Mouse (Mus musculus) forebrain, embryonic 13.5 days (tissue): ENCODE data around the gene Notch1. TPM values are rescaled to one million over a fixed set of nuclear protein-coding genes. Genes with fewer than 3 reads are reported as not detected.

Experiments
- ATAC-seq: fragments of 200-750 bp; cut with Nextera tagmentation; 2 replicates; pipeline ENCODE4 v1.8.0; 2017
- H3K27ac ChIP-seq: fragments of 300-500 bp; sonication (generic); 2 replicates; pipeline ENCODE4 v1.5.1; 2015; ENCODE audit warnings: inconsistent platforms, mild to moderate bottlenecking, moderate library complexity
- H3K27me3 ChIP-seq: fragments of 300-500 bp; sonication (generic); 2 replicates; pipeline ENCODE4 v1.6.1; 2015; ENCODE audit warnings: mild to moderate bottlenecking, inconsistent platforms
- H3K36me3 ChIP-seq: fragments of 300-500 bp; sonication (generic); 2 replicates; pipeline ENCODE4 v1.6.1; 2015; ENCODE audit warnings: mild to moderate bottlenecking, inconsistent platforms; ENCODE audit not compliant: poor library complexity, severe bottlenecking
- H3K4me1 ChIP-seq: fragments of 300-500 bp; sonication (generic); 2 replicates; pipeline ENCODE4 v1.6.1; 2015; ENCODE audit warnings: inconsistent platforms
- H3K4me2 ChIP-seq: fragments of 300-500 bp; sonication (generic); 2 replicates; pipeline ENCODE4 v1.6.1; 2015; ENCODE audit warnings: inconsistent platforms, mild to moderate bottlenecking, moderate library complexity
- H3K4me3 ChIP-seq: fragments of 300-500 bp; sonication (generic); 2 replicates; pipeline ENCODE4 v1.5.1; 2015; ENCODE audit warnings: mild to moderate bottlenecking, inconsistent platforms
- H3K9ac ChIP-seq: fragments of 300-500 bp; sonication (generic); 2 replicates; pipeline ENCODE4 v1.6.1; 2015; ENCODE audit warnings: mild to moderate bottlenecking, inconsistent platforms
- H3K9me3 ChIP-seq: fragments of 300-500 bp; sonication (generic); replicated peaks from 2 replicates; pipeline ENCODE4 v1.6.1; 2016; ENCODE audit warnings: inconsistent platforms
- WGBS: fragments of 180-500 bp; shearing (Covaris S2); methylation state at CpG from one replicate; pipeline ENCODE4 v1.1.7; 2015; 5-methylcytosine and 5-hydroxymethylcytosine counted together
- polyA plus RNA-seq: library from polyadenylated mRNA; unstranded; fragments of >200 nt; fragmentation: Nextera tagmentation; extraction: Ambion mirVana; gene quantifications from 2 replicates; pipeline ENCODE4 v1.2.1, GENCODE M21; 2015

Notch1 gene
- polyA plus RNA-seq, 1 experiment from 2014 or later: 28.1 TPM

- Histone ChIP-seq H3K4me3 (no peak overlapping the region), H3K9ac (no peak overlapping the region), H3K36me3 (no peaks in the 10 kb centered on the region), H3K4me1 (peaks cover 43% of the 10 kb centered on the region), H3K9me3 (no peaks in the 10 kb centered on the region), H3K27me3 (no peaks in the 10 kb centered on the region), H3K4me2 (no peak overlapping the region), H3K27ac (no peak overlapping the region)
- ATAC-seq: no peak
- WGBS: 59% methylated on average over 4 of the region's 4 CpGs
Observed at GRCm38 (mm10) chr2:26529221-26529805, 12.8 kb upstream of the Notch1 start.

GRCm38 (mm10) chr2:26526443-26527257 lies 10.2 kb upstream of the Notch1 start:
- H3K27me3 ChIP-seq: no peaks in the 10 kb centered on the region
- H3K36me3 ChIP-seq: no peaks in the 10 kb centered on the region
- H3K9me3 ChIP-seq: no peaks in the 10 kb centered on the region
- no peak overlapping the region for H3K9ac ChIP-seq
- peaks cover 19% of the 10 kb centered on the region for H3K4me1 ChIP-seq
- ATAC-seq: no peak
- H3K4me2 ChIP-seq: no peak overlapping the region
- WGBS: 47% methylated on average over 11 of the region's 11 CpGs
- peak overlapping the region; percentile 31 for H3K27ac ChIP-seq
- no peak overlapping the region for H3K4me3 ChIP-seq

GRCm38 (mm10) chr2:26525355-26526018 lies 9.0 kb upstream of the Notch1 start:
- H3K4me1 ChIP-seq: peaks cover 19% of the 10 kb centered on the region
- no peak for ATAC-seq

GRCm38 (mm10) chr2:26522327-26522726 lies 5.9 kb upstream of the Notch1 start:
- H3K9ac ChIP-seq: no peak overlapping the region
- 89% methylated on average over 4 of the region's 4 CpGs for WGBS
- ATAC-seq: no peak
- H3K4me2 ChIP-seq: no peak overlapping the region
- no peaks in the 10 kb centered on the region for H3K9me3 ChIP-seq
- no peaks in the 10 kb centered on the region for H3K27me3 ChIP-seq
- H3K4me1 ChIP-seq: peaks cover 29% of the 10 kb centered on the region
- no peak overlapping the region for H3K27ac ChIP-seq
- H3K4me3 ChIP-seq: no peak overlapping the region
- H3K36me3 ChIP-seq: no peaks in the 10 kb centered on the region

More at GRCm38 (mm10) chr2:26525355-26526018, 9.0 kb upstream of the Notch1 start:
- Histone ChIP-seq H3K27ac (no peak overlapping the region), H3K9ac (no peak overlapping the region), H3K4me2 (no peak overlapping the region), H3K4me3 (no peak overlapping the region), H3K36me3 (no peaks in the 10 kb centered on the region), H3K27me3 (no peaks in the 10 kb centered on the region), H3K9me3 (no peaks in the 10 kb centered on the region)
- WGBS: 58% methylated on average over 9 of the region's 9 CpGs

- WGBS: 91% methylated on average over 6 of the region's 6 CpGs
- H3K4me3 ChIP-seq: no peak overlapping the region
- H3K9ac ChIP-seq: no peak overlapping the region
- no peaks in the 10 kb centered on the region for H3K36me3 ChIP-seq
- H3K9me3 ChIP-seq: no peaks in the 10 kb centered on the region
- H3K27me3 ChIP-seq: no peaks in the 10 kb centered on the region
- H3K4me2 ChIP-seq: no peak overlapping the region
- peaks cover 15% of the 10 kb centered on the region for H3K4me1 ChIP-seq
- no peak overlapping the region for H3K27ac ChIP-seq
- no peak for ATAC-seq
Observed at GRCm38 (mm10) chr2:26519753-26520152, 3.3 kb upstream of the Notch1 start.

- H3K9ac ChIP-seq: no peak overlapping the region
- H3K9me3 ChIP-seq: no peaks in the 10 kb centered on the region
- no peak overlapping the region for H3K4me3 ChIP-seq
- no peak overlapping the region for H3K27ac ChIP-seq
- no peak for ATAC-seq
- H3K4me2 ChIP-seq: no peak overlapping the region
- 92% methylated on average over 5 of the region's 5 CpGs for WGBS
- H3K36me3 ChIP-seq: no peaks in the 10 kb centered on the region
- no peaks in the 10 kb centered on the region for H3K27me3 ChIP-seq
- peaks cover 15% of the 10 kb centered on the region for H3K4me1 ChIP-seq
Observed at GRCm38 (mm10) chr2:26516987-26517386, 524 bp upstream of the Notch1 start.

- Histone ChIP-seq H3K4me3 (no peak overlapping the region), H3K36me3 (no peaks in the 10 kb centered on the region), H3K27ac (no peak overlapping the region), H3K4me1 (peaks cover 15% of the 10 kb centered on the region), H3K4me2 (no peak overlapping the region), H3K9me3 (no peaks in the 10 kb centered on the region), H3K9ac (no peak overlapping the region), H3K27me3 (no peaks in the 10 kb centered on the region)
- ATAC-seq: no peak
- WGBS: 88% methylated on average over 2 of the region's 2 CpGs
Observed at GRCm38 (mm10) chr2:26515335-26515734, 1.1 kb downstream of the Notch1 start.

- H3K9ac ChIP-seq: no peak overlapping the region
- H3K36me3 ChIP-seq: no peaks in the 10 kb centered on the region
- no peak for ATAC-seq
- no peaks in the 10 kb centered on the region for H3K9me3 ChIP-seq
- no peaks in the 10 kb centered on the region for H3K27me3 ChIP-seq
- H3K4me1 ChIP-seq: peaks cover 10% of the 10 kb centered on the region
- no peak overlapping the region for H3K4me2 ChIP-seq
- WGBS: 89% methylated on average over 4 of the region's 4 CpGs
- no peak overlapping the region for H3K27ac ChIP-seq
- H3K4me3 ChIP-seq: no peak overlapping the region
Observed at GRCm38 (mm10) chr2:26513105-26513745, 3.2 kb downstream of the Notch1 start.

GRCm38 (mm10) chr2:26508661-26509060 lies 7.8 kb downstream of the Notch1 start:
- H3K27ac ChIP-seq: no peak overlapping the region
- no peak overlapping the region; the same call in 1 of the 2 replicates for H3K9ac ChIP-seq
- peaks cover 45% of the 10 kb centered on the region for H3K4me1 ChIP-seq
- no peaks in the 10 kb centered on the region for H3K36me3 ChIP-seq
- ATAC-seq: no peak
- H3K27me3 ChIP-seq: peaks cover 8% of the 10 kb centered on the region; the same call in 1 of the 2 replicates
- no peaks in the 10 kb centered on the region for H3K9me3 ChIP-seq
- H3K4me2 ChIP-seq: no peak overlapping the region
- H3K4me3 ChIP-seq: no peak overlapping the region
- WGBS: 77% methylated on average over 5 of the region's 5 CpGs

- H3K4me2 ChIP-seq: no peak overlapping the region
- peaks cover 12% of the 10 kb centered on the region; the same call in 1 of the 2 replicates for H3K27me3 ChIP-seq
- no peaks in the 10 kb centered on the region for H3K9me3 ChIP-seq
- H3K36me3 ChIP-seq: no peaks in the 10 kb centered on the region
- no peak overlapping the region for H3K4me3 ChIP-seq
- H3K9ac ChIP-seq: peak overlapping the region; percentile 21; the same call in 1 of the 2 replicates
- 0 out of 2 replicates have a peak overlapping the region, but pooled peaks have one; percentile 17 for H3K27ac ChIP-seq
- no peak for ATAC-seq
- peaks cover 52% of the 10 kb centered on the region for H3K4me1 ChIP-seq
- 20% methylated on average over 6 of the region's 6 CpGs for WGBS
Observed at GRCm38 (mm10) chr2:26507961-26508391, 8.5 kb downstream of the Notch1 start.

- Histone ChIP-seq H3K4me1 (peaks cover 57% of the 10 kb centered on the region), H3K36me3 (no peaks in the 10 kb centered on the region), H3K9ac (peak overlapping the region; percentile 35; the same call in 1 of the 2 replicates), H3K4me2 (no peak overlapping the region), H3K27me3 (peaks cover 12% of the 10 kb centered on the region; the same call in 1 of the 2 replicates), H3K4me3 (no peak overlapping the region), H3K9me3 (no peaks in the 10 kb centered on the region), H3K27ac (peak overlapping the region; percentile 72)
- WGBS: 3% methylated on average over 7 of the region's 7 CpGs
- ATAC-seq: peak; percentile 17; the same call in 1 of the 2 replicates
Observed at GRCm38 (mm10) chr2:26507481-26507886, 9.0 kb downstream of the Notch1 start.
